Mouse (Mus musculus) embryo, embryonic 9.5 days (tissue): ENCODE measurements at regions not wholly inside any gene's neighbourhood (a gene's known extent, or its start where the extent isn't known, plus 50 kb on each side); places are given as distances from the start of the nearest gene placed in this dataset.

Experiments used
- DNase-seq: peaks from one replicate; pipeline ENCODE4 v3.0.0-alpha.2; 2017; ENCODE audit errors: extremely low spot score

DNA sequence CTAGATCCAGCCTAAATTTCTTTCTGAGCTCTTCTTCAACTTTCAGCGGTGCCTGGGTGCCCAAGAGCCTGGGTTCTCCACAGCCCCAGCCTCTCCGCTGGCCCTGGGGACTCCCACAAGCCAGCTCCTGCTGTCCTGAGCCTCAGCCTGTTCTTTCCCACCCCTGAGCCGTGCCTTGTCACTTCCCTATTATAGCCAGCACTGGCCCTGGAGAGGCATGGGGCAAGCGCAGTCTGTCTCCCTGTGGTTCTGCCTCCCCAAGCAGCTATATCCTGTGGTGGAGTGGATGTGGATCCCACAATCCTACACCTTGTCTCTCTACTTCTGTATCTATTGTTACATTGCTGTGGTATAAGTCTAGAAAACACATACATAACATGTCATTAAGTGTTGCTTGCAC lies 128.6 kb upstream of the Hgf start:
- no peak for DNase-seq

GRCm38 (mm10) chr5:16425302-16425701 lies 128.0 kb upstream of the Hgf start:
- DNase-seq = no peak

DNA sequence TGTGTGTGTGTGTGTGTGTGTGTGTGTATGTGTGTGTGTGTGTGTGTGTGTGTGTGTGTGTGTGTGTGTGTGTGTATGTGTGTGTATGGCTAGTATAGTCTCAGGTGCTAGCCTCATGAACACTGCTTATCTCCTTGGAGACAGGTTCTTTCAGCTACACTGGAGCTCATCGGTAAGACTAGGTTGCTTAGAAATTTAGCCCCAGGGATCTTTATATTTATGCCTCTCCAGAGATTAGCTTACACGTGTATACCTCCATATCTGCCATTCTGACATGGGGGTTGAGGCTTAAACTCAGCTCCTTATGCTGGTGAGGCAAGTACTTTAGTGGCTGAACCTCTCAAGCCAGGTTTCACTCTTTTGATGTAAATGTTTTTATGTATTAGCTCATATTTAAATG lies 127.0 kb upstream of the Hgf start:
- DNase-seq = no peak

DNA sequence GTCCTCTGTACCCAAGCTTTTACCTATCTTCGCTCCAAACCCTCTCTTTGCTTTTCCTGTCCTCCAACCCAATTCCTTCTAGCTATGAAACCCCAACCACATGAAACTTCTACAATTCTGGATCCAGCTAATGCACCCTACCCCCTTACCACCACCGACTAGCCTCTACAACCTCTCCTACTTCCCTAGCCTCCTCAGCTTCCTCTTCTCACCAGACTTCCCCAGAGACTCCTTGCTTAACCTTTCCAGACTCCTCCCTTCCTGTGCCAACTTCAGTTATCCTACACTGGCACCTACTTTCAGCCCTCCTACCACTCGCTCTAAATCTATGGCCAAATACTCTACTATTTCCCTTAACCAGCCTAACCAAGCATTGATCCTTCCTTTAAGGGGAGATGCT lies 118.7 kb upstream of the Hgf start:
- no peak for DNase-seq

GRCm38 (mm10) chr5:16445056-16445455 lies 108.2 kb upstream of the Hgf start:
- DNase-seq = no peak

- DNase-seq = no peak
Observed at GRCm38 (mm10) chr5:16446977-16447376, 106.3 kb upstream of the Hgf start.

DNA sequence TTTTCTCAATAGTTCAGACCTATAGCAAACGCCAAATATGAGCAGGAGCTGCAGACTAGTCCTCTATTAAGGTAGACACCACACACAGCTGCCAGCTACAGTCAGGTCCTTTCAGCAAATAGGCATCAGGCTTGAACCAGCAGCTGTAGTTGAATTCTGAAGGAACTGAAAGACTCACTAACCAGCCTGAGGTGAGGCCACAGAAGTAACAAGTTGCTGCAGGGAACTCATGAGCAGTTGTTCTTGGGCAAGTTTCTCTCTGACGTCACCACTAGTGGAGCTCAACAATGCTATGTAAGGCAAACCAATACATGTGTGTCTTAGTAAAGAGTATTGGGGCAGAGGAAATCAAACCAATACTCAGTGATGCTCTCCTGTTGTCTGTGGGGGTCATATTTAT lies 91.5 kb upstream of the Hgf start:
- no peak for DNase-seq

DNA sequence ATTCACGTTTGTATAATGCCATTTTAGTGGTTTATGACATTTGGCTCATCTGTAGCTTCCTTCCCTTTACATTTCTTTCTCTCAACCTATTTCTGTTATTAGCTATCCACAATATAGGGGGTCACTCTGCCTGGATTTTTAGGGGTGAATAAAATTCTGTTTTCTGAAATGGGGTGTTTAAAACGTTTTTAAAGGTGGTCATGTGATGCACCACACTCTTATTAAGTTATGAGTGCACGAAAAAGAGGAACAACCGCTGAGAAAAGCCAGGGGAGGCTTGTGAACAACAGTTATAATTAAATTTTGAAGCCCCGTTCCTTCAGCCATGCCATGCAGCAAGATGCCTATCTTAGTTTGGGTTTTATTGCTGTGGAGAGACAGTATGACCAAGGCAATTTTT lies 87.0 kb upstream of the Hgf start:
- no peak for DNase-seq

GRCm38 (mm10) chr5:16468560-16468959 lies 84.7 kb upstream of the Hgf start:
- no peak for DNase-seq

DNA sequence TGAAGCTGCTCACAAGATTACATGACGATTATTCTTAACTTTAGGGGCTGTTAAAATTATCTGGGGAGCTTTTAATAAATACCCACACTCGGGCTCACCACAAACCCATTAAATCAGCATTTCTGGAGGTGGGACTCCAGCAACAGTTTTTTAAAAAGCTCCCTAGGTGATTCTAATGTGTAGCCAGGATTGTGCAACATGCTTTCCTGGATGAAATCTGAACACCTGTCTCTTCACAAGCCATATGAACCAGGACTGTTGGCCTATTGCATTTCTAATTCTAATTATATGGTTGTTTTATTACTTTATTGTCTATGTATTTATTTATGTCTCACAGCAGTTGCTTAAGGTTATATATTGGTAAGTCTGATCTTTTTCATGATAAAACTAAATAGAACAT lies 84.1 kb upstream of the Hgf start:
- no peak for DNase-seq

- DNase-seq = peak; percentile 14
Observed at GRCm38 (mm10) chr5:16469644-16470275, 83.5 kb upstream of the Hgf start.

GRCm38 (mm10) chr5:16470366-16470982 lies 82.8 kb upstream of the Hgf start:
- peak; percentile 28 for DNase-seq

DNA sequence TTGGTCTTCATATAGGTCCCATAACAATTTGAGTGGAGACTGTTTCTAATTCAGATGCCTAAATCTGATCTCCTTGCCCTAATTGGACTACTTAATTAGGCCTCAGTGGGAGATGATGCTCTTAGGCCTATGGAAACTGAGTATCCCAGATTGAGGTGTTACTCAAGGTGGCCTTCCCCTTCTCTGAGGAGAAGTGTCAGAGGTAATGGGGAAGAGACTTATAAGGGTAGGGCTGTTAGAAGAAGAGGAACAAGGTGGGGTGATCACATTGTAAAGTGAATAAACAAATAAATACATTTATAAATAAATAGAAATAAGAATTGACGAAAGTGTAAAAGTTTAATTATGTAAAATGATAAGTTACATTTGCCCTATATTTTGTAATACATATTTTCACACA lies 65.3 kb upstream of the Hgf start:
- no peak for DNase-seq

GRCm38 (mm10) chr5:16489803-16490202 lies 63.5 kb upstream of the Hgf start:
- no peak for DNase-seq

GRCm38 (mm10) chr5:16499891-16500290 lies 53.4 kb upstream of the Hgf start:
- DNase-seq = peak; percentile 35
